Mouse (Mus musculus) gonadal fat pad, adult 2 months (tissue): ENCODE measurements around the gene Rassf2. TPM values are rescaled to one million over a fixed set of nuclear protein-coding genes. Genes with fewer than 3 reads are reported as not detected.

Experiments
- DNase-seq: peaks from one replicate; pipeline ENCODE4 v3.0.0-alpha.2; 2012; ENCODE audit warnings: low read depth
- polyA plus RNA-seq: library from polyadenylated mRNA; depleted of rRNA; stranded (reverse); fragments of >200 nt; gene quantifications from 2 replicates; pipeline ENCODE4 v1.2.3, GENCODE M21; 2012

Rassf2 gene
- polyA plus RNA-seq, 1 experiment = 14.1 TPM

- no peak for DNase-seq
Measured at GRCm38 (mm10) chr2:132034590-132035469, 4.8 kb upstream of the Rassf2 start.

GRCm38 (mm10) chr2:132031364-132032095, 1.5 kb upstream of the Rassf2 start:
- no peak for DNase-seq

GRCm38 (mm10) chr2:132030418-132031363, 633 bp upstream of the Rassf2 start:
- DNase-seq = no peak

- DNase-seq = no peak
Measured at GRCm38 (mm10) chr2:132028894-132029605, 1.0 kb downstream of the Rassf2 start.

- DNase-seq = no peak
Measured at GRCm38 (mm10) chr2:132028107-132028506, 2.0 kb downstream of the Rassf2 start.

DNA sequence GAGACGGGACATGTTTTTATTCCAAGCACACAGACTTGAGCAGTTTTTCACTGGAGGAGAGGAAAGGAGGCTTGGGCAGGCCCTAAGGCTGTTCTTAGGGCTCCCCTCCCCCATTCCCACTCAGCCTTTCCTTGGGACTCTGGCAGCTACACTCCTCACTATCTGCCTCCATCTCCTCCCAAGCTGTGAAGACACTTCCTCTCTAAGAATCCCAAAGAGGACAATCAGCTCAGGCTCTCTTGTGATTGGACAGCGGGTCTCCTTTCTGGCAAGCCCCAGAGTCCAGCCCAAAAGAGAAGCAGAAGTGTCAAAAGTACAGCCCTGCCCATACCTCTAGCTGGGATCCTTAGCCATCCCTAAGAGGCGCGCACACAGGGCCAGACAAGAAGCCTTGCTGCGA, 2.7 kb downstream of the Rassf2 start:
- no peak for DNase-seq

DNA sequence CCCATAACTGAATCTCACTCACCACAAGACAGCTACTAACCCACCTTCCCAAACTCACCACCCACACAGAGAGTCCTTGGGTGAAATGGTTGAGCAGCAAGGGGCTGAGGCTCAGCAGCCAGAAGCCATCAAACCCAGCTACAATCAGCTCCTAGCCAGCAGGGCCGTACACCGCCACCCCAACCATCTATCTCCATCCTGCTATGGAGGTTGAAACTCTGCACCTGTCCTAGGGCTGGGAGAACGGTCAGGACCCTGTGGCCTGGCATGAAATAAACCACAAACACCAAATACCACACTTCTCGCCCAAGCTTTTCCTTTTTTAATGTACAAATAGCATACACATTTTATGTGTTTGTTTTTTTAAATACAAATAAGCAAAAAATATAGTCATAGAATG, 6.0 kb downstream of the Rassf2 start:
- DNase-seq = no peak

- no peak for DNase-seq
Measured at GRCm38 (mm10) chr2:132022621-132023020, 7.4 kb downstream of the Rassf2 start.

DNA sequence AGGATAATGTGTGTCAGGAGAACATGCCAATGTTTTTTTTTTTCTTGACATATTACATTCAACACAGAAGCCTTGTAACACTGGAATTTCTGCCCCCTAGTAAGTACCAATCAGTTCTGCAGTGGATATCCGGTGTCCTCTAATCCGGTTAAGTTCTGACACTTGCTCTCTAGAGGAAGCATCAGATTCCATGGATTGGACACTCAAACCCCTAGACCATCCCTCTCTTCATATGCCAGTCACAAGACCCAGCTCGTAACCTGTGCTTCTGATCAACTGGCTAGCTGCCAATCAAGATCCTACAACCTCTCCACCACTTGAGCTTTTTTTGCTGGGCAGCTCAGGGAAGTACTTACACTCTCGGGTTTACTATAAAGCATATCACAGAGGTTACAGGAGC, 8.4 kb downstream of the Rassf2 start:
- DNase-seq = no peak

- no peak for DNase-seq
Measured at GRCm38 (mm10) chr2:132020991-132021541, 9.0 kb downstream of the Rassf2 start.

DNA sequence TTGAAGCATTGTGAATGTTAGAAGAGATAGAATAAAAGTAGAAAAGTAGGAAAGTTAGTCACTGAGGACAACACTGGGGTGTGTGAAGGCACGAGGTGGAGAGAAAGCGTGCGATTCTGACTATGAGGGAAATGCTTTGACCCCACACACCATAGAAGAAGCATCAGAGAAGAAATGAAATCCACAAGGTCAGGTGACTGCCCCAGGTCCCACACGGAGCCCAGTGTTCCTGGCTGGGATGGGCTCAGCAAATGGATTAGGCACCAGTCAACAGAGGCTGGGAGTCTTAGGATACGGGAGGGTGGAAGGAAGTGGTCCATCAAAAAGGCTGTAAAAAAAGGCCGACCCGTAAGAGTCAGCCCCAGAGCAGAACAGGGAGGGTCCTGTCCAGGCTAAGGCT, 9.6 kb downstream of the Rassf2 start:
- DNase-seq = no peak

DNA sequence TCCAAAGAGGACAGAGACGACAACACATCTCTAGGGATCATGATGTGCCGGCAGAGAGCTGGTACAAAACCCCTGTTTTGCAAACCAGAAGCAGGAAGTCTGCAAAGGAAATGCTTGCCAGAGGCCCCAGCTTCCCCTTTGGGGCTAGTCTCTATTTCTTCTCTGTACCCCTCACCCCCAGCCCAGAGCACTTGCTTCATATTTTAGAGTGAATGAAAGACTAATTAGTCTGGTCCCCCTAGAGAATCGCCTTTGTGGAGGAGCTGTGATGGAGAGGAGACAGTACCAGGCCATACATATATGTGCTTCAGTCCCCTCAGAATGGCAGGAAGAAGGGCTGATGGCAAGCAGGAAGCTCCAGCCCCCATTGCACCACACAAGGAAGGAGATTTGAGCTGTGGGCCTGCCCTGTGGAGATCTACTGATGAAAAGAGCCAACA, 10.7 kb downstream of the Rassf2 start:
- no peak for DNase-seq

- DNase-seq = no peak
Measured at GRCm38 (mm10) chr2:132018156-132018555, 11.9 kb downstream of the Rassf2 start.

GRCm38 (mm10) chr2:132017611-132018010, 12.4 kb downstream of the Rassf2 start:
- DNase-seq = no peak

- DNase-seq = no peak
Measured at GRCm38 (mm10) chr2:132016034-132016433, 14.0 kb downstream of the Rassf2 start.

GRCm38 (mm10) chr2:132013152-132013551, 16.9 kb downstream of the Rassf2 start:
- DNase-seq = no peak

DNA sequence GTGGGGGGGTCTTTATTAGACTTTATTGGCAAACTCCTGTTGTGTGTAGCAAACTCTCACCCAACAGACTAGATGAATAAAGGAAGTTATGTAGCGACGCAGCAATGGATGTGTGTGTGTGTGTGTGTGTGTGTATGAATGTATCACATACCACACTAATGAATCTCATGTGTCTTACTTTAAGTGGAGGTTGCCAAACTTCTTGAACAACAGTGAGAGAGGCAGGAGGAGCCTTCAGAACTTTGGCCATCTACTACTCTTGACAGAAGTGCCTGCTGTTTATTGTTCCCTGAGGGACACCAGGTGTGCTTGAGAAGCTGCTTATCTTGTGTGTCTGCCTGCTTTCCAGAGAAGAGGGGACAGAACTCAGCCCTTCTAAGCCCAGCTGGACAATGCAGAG, 19.3 kb downstream of the Rassf2 start:
- DNase-seq = no peak

DNA sequence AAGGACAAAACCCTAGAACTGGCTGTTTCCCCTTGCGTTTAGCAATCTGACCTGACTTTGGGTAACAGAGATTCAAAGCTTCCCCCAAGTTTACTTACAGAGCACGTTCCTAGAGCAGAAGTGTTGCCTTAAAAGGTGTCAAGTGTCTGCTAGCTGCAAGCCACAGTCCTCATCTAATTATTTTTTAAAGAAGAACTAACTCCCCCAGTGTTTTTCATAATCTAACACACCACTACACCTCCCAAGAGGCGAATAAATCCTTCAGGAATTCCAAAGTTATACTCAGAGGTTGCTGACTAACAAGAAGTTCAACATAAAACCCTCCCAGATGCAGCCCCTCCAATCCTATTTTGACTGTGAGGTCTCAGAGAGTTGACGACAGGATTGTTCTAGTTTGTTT, 21.9 kb downstream of the Rassf2 start:
- DNase-seq = no peak

DNA sequence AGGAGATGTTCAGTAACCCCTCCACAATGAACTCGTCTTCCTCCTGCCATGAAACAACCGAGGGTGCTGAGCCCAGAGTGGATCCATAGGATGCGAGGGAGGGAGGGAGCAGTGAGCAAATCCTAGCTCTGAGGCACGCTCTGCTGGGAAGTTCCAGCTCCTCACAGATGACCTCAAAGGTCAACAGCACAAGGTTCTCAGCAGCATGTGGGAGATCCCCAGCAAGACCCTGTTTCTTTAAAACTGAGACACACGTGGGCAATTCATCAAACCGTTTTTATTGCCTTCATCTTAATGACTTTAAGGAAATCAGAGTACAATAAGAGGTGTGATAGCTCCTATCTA, 22.6 kb downstream of the Rassf2 start:
- DNase-seq = no peak

GRCm38 (mm10) chr2:132006561-132007474, 23.2 kb downstream of the Rassf2 start:
- peak; percentile 52 for DNase-seq
